Mouse (Mus musculus) midbrain, embryonic 11.5 days (tissue): Measurements from ENCODE around the gene Gm14412. TPM values are rescaled to one million over a fixed set of nuclear protein-coding genes. Genes with fewer than 3 reads are reported as not detected.
"Not testable (repeated sequence)": the region's sequence is repeated elsewhere in the genome, so short reads cannot be mapped to it uniquely, and the experiment has no call there.

Experiments used
- ATAC-seq: fragments of 200-750 bp; cut with Nextera tagmentation; 2 replicates; pipeline ENCODE4 v1.8.0; 2017; ENCODE audit warnings: moderate TSS enrichment, moderate library complexity; ENCODE audit not compliant: low FRiP score
- DNase-seq: peaks from one replicate; pipeline ENCODE4 v3.0.0; 2015; ENCODE audit warnings: low spot score; ENCODE audit errors: missing footprints
- H3K27ac ChIP-seq: fragments of 300-500 bp; sonication (generic); 2 replicates; pipeline ENCODE4 v1.5.1; 2014; ENCODE audit warnings: low read depth, low read length
- H3K27me3 ChIP-seq: fragments of 300-500 bp; sonication (generic); 2 replicates; pipeline ENCODE4 v1.6.1; 2014; ENCODE audit warnings: mild to moderate bottlenecking, low read length, moderate library complexity, mixed read lengths; ENCODE audit not compliant: control insufficient read depth, insufficient read depth
- H3K36me3 ChIP-seq: fragments of 300-500 bp; sonication (generic); 2 replicates; pipeline ENCODE4 v1.6.1; 2014; ENCODE audit warnings: mild to moderate bottlenecking, low read length, moderate library complexity, mixed read lengths; ENCODE audit not compliant: control insufficient read depth, insufficient read depth
- H3K4me1 ChIP-seq: fragments of 300-500 bp; sonication (generic); 2 replicates; pipeline ENCODE4 v1.6.1; 2014; ENCODE audit warnings: low read length; ENCODE audit not compliant: control insufficient read depth, insufficient read depth
- H3K4me2 ChIP-seq: fragments of 300-500 bp; sonication (generic); 2 replicates; pipeline ENCODE4 v1.6.1; 2014; ENCODE audit warnings: mild to moderate bottlenecking, moderate library complexity
- H3K4me3 ChIP-seq: fragments of 300-500 bp; sonication (generic); 2 replicates; pipeline ENCODE4 v1.5.1; 2014; ENCODE audit warnings: low read depth, low read length
- H3K9ac ChIP-seq: fragments of 300-500 bp; sonication (generic); 2 replicates; pipeline ENCODE4 v1.6.1; 2014; ENCODE audit warnings: low read length
- H3K9me3 ChIP-seq: fragments of 300-500 bp; sonication (generic); 2 replicates; pipeline ENCODE4 v1.6.1; 2016; ENCODE audit warnings: low read length; ENCODE audit not compliant: control insufficient read depth
- WGBS: fragments of 180-500 bp; shearing (Covaris S2); extraction: QIAGEN DNeasy Blood & Tissue Kit; methylation state at CpG from one replicate; pipeline ENCODE4 v1.1.7; 2014; 5-methylcytosine and 5-hydroxymethylcytosine counted together
- polyA plus RNA-seq: library from polyadenylated mRNA; unstranded; fragments of >200 nt; fragmentation: Nextera tagmentation; extraction: Ambion mirVana; gene quantifications from 2 replicates; pipeline ENCODE4 v1.2.1, GENCODE M21; 2014

Gm14412 gene
- polyA plus RNA-seq, 1 experiment from 2014 or later, result 0.19 TPM

DNA sequence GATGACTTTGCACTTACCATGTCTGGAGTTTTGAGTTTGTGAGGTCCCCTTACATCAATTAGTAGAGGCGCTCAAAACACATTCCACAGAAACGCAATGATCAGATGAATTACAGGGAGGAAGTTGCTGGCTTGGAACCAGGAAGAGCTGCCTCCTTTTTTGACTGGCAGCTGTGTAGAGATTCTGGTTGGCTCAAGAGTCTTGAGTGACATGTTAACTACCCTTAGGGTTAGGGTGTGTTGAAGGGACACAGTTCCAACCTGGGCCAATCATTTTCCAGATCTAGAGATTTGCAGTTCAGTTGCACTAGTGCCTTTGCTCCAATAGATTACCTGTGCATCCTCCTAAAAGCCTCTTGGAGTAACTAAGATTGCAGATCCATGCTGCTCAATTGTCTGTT is 51.9 kb downstream of the Gm14412 start:
- WGBS, result 88% methylated on average over 2 of the region's 2 CpGs
- not testable (repeated sequence) for H3K9me3 ChIP-seq, ATAC-seq, H3K4me1 ChIP-seq, H3K36me3 ChIP-seq, H3K27ac ChIP-seq, H3K9ac ChIP-seq, H3K4me2 ChIP-seq, H3K4me3 ChIP-seq, H3K27me3 ChIP-seq, DNase-seq

DNA sequence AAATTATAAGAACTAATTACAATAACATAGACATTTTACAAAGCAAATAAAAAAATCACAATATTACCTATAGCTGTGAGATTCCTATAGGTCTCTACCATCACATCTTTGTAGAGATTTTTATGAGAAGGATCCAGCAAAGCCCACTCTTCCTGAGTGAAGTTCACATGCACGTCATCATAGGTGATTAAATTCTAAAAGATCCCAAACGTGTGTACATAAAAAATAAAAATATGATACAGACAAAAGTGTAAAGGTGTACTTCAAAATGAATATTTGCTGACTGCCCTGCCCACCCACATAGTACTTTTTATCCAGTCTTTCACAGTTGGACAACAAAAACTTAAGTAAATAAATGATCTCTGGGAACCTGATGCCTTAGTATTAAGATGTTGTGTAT is 57.2 kb downstream of the Gm14412 start, which contains the start of gene Gm14409:
TSS of gene Gm14409 (minus strand) at position 101 of the 400 bp plus-strand sequence.
- H3K9me3 ChIP-seq, H3K4me3 ChIP-seq, H3K9ac ChIP-seq, DNase-seq, H3K36me3 ChIP-seq, H3K27me3 ChIP-seq, H3K27ac ChIP-seq, H3K4me2 ChIP-seq, H3K4me1 ChIP-seq, ATAC-seq: not testable (repeated sequence)
- WGBS, result no CpG with 5 or more reads among the region's 2 CpGs

Other genes starting within 250 kb of the Gm14412 start
- not detected in 2 replicates for gene Gm14401, start 250.0 kb downstream of the Gm14412 start, polyA plus RNA-seq
- gene Gm14410, start 117.9 kb downstream of the Gm14412 start, polyA plus RNA-seq, result 33.1 TPM in 2 replicates
- not detected in 2 replicates for gene Gm14409, start 57.3 kb downstream of the Gm14412 start, polyA plus RNA-seq
- gene Gm14418, start 74.0 kb upstream of the Gm14412 start, polyA plus RNA-seq, result 8.8 and 9.3 TPM in 2 replicates
- gene Zfp970, start 140.4 kb upstream of the Gm14412 start, polyA plus RNA-seq, result 12.2 and 12.5 TPM in 2 replicates
- 4.1 and 6.1 TPM in 2 replicates for gene Gm14403, start 173.9 kb upstream of the Gm14412 start, polyA plus RNA-seq